Mouse (Mus musculus) heart, adult 8-10 months (tissue): ENCODE data around the gene Xrcc3. TPM values are rescaled to one million over a fixed set of nuclear protein-coding genes. Genes with fewer than 3 reads are reported as not detected.

Experiments
- DNase-seq: peaks from one replicate; pipeline ENCODE4 v3.0.0; 2022; ENCODE audit warnings: low spot score
- total RNA-seq, 4 experiments: library from RNA; stranded (reverse); gene quantifications; 2 replicates each; pipeline ENCODE4 v1.2.4; 2022

Xrcc3 gene
- total RNA-seq, 4 experiments from 2014 or later: 0.54 to 1.1 (median 0.77) TPM

GRCm38 (mm10) chr12:111816528-111816927, 2.9 kb upstream of the Xrcc3 start:
- no peak for DNase-seq

GRCm38 (mm10) chr12:111814769-111815762, 1.4 kb upstream of the Xrcc3 start:
- DNase-seq: no peak

GRCm38 (mm10) chr12:111813111-111813765, 435 bp downstream of the Xrcc3 start:
- DNase-seq: no peak

- DNase-seq: no peak
These were observed 1.1 kb downstream of the Xrcc3 start for GRCm38 (mm10) chr12:111812611-111813010.

- no peak for DNase-seq
These were observed 1.6 kb downstream of the Xrcc3 start for GRCm38 (mm10) chr12:111812075-111812474.

- DNase-seq: peak; percentile 68
These were observed 3.9 kb downstream of the Xrcc3 start for GRCm38 (mm10) chr12:111809762-111810161.

- DNase-seq: no peak
These were observed 4.9 kb downstream of the Xrcc3 start for GRCm38 (mm10) chr12:111808775-111809174.

- no peak for DNase-seq
These were observed 10.1 kb downstream of the Xrcc3 start for GRCm38 (mm10) chr12:111803538-111803937.

GRCm38 (mm10) chr12:111800459-111801183, 13.1 kb downstream of the Xrcc3 start:
- no peak for DNase-seq

GRCm38 (mm10) chr12:111798493-111798892, 15.2 kb downstream of the Xrcc3 start:
- no peak for DNase-seq

GRCm38 (mm10) chr12:111797251-111797650, 16.4 kb downstream of the Xrcc3 start:
- no peak for DNase-seq

- peak; percentile 44 for DNase-seq
These were observed 18.3 kb downstream of the Xrcc3 start for GRCm38 (mm10) chr12:111795180-111795895.

GRCm38 (mm10) chr12:111794526-111795179, 19.0 kb downstream of the Xrcc3 start:
- DNase-seq: no peak

- peak; percentile 52 for DNase-seq
These were observed 19.6 kb downstream of the Xrcc3 start for GRCm38 (mm10) chr12:111794102-111794501.

GRCm38 (mm10) chr12:111791474-111792104, 22.1 kb downstream of the Xrcc3 start:
- no peak for DNase-seq

- no peak for DNase-seq
These were observed 23.0 kb downstream of the Xrcc3 start for GRCm38 (mm10) chr12:111790631-111791030.

- DNase-seq: no peak
These were observed 23.6 kb downstream of the Xrcc3 start for GRCm38 (mm10) chr12:111790090-111790489.

- DNase-seq: no peak
These were observed 26.7 kb downstream of the Xrcc3 start for GRCm38 (mm10) chr12:111787015-111787414.

- no peak for DNase-seq
These were observed 28.5 kb downstream of the Xrcc3 start for GRCm38 (mm10) chr12:111785174-111785573.

GRCm38 (mm10) chr12:111779544-111779943, 34.1 kb downstream of the Xrcc3 start:
- no peak for DNase-seq
